Mouse (Mus musculus): ENCODE measurements around the gene Wnt6. TPM values are rescaled to one million over a fixed set of nuclear protein-coding genes. Genes with fewer than 3 reads are reported as not detected.

Wnt6 gene
- polyA plus RNA-seq, 1 experiment = not detected

DNA sequence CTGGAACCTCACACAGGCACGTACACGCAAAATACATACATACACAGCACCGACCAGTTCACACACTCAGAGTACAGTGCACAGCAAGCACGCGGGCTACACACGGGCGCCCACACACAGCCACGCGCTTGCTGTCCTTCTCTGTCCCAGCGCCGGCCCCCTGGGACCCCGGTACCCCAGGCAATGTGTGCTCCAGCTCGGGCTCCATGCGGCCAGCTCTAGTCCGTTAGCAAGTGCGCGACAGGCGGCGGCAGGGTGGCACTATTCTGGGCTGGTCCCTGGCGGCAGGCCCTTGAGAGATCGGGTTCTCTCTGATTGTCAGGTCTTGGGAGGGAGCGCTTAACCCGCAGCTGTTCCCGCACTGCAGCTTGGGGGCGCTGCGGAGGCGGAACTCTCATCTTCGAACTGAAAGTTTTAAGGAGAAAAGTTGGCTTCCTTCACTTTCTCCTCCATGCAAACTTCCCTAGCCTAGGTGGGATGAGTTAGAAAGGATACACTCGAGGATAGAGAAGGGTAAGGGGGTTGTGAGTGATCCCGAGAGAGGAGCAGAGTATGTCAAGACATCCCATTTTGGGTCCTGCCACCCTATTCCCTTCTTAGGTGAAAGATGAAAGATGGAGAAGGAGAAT lies 22.9 kb upstream of the Wnt6 start, which contains the start of gene Prkag3:
Gene Prkag3, minus strand, starts transcription at position 579 of the 629 bp plus-strand sequence.
- Histone ChIP-seq H3K27ac (ENCODE audit: control insufficient read depth, insufficient read depth, low read depth, low read length, poor library complexity) (no peak within 1 kb of the TSS; the same call in 1 of the 2 replicates), H3K4me3 (replicated peaks; ENCODE audit: control insufficient read depth, low read depth, low read length) (no peak within 1 kb of the TSS), H3K4me1 (ENCODE audit: control insufficient read depth, insufficient read depth, low read length) (peaks cover 3% of the 10 kb centered on the region; the same call in 1 of the 2 replicates)
- TF ChIP-seq CTCF (IDR thresholded peaks at IDR 0.05; ENCODE audit: control insufficient read depth, insufficient read depth, low read length) (peak; percentile 55; the same call in 1 of the 2 replicates), POLR2A (IDR thresholded peaks at IDR 0.05; ENCODE audit: borderline replicate concordance, control insufficient read depth, low read depth, low read length) (no peak)
- whole genome bisulfite sequencing = 12% methylated on average over 30 of the region's 30 CpGs

DNA sequence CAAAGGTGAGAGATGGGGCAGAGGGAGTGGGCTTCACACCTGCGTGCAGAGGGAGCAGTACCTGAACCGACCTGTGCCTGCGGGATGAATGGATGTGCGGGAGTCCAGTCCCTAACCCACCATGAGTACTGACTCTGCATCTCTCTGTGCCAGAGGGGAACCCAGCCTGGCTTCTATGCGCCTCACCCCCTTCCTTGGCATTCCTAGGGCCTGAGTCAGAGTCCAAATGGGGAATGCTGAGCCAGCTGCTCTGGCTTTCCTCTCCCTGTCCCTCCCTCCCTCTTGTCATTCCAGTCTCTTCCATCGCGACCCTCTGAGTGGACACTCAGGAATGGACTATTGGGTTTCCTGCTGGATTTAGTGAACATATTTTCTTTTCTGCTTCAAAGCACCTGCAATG lies 22.4 kb upstream of the Wnt6 start:
- Histone ChIP-seq H3K4me3 (replicated peaks; ENCODE audit: control insufficient read depth, low read depth, low read length) (no peak overlapping the region), H3K4me1 (ENCODE audit: control insufficient read depth, insufficient read depth, low read length) (peaks cover 3% of the 10 kb centered on the region; the same call in 1 of the 2 replicates), H3K27ac (ENCODE audit: control insufficient read depth, insufficient read depth, low read depth, low read length, poor library complexity) (no peak overlapping the region; the same call in 1 of the 2 replicates)
- TF ChIP-seq POLR2A (IDR thresholded peaks at IDR 0.05; ENCODE audit: borderline replicate concordance, control insufficient read depth, low read depth, low read length) (no peak), CTCF (IDR thresholded peaks at IDR 0.05; ENCODE audit: control insufficient read depth, insufficient read depth, low read length) (no peak)
- 76% methylated on average over 7 of the region's 7 CpGs for WGBS

DNA sequence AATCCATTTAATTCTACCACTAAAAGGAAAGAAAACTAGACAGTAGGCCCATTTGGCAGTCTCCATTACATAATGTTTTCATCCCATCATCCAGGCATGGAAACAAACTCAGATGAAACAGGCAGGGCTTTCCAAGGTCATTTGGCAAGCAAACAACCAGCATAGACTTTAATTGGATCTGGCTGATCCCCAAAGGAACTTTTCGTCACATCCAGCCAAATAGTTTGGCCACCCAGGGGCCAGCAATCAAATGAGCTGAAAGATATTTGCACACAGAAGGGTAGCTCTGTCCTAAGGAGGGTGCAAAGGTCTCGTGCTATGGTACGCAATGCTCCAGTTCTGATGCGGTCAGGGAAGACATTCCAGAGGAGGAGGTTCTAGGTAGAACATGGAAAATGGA lies 21.0 kb upstream of the Wnt6 start:
- WGBS = 86% methylated on average over 4 of the region's 4 CpGs
- Histone ChIP-seq H3K4me1 (ENCODE audit: control insufficient read depth, insufficient read depth, low read length) (peaks cover 3% of the 10 kb centered on the region; the same call in 1 of the 2 replicates), H3K27ac (ENCODE audit: control insufficient read depth, insufficient read depth, low read depth, low read length, poor library complexity) (no peak overlapping the region), H3K4me3 (replicated peaks; ENCODE audit: control insufficient read depth, low read depth, low read length) (no peak overlapping the region)
- TF ChIP-seq CTCF (IDR thresholded peaks at IDR 0.05; ENCODE audit: control insufficient read depth, insufficient read depth, low read length) = no peak
- no peak for TF ChIP-seq POLR2A (IDR thresholded peaks at IDR 0.05; ENCODE audit: borderline replicate concordance, control insufficient read depth, low read depth, low read length)

DNA sequence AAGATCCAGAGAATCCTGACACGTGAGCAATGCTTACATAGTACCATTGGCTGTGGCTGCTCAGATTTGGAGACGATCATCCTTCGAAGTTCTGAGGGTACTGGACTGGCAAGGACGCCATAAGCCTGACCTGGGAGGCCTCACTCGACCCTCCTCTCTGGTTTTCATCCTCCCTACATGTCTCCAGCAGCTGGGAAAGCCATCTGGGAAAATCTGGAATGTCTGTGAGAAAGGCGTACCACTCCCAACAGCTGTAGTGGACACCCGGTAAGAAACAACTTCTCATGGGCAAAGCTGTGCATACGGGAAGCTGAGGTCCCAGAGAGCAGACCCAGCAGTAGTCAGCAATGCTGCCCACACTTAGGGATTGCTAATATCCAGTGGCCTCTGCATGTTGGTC lies 19.5 kb upstream of the Wnt6 start:
- WGBS = 85% methylated on average over 8 of the region's 8 CpGs
- TF ChIP-seq POLR2A (IDR thresholded peaks at IDR 0.05; ENCODE audit: borderline replicate concordance, control insufficient read depth, low read depth, low read length) (no peak), CTCF (IDR thresholded peaks at IDR 0.05; ENCODE audit: control insufficient read depth, insufficient read depth, low read length) (no peak)
- no peak overlapping the region for H3K27ac ChIP-seq (ENCODE audit: control insufficient read depth, insufficient read depth, low read depth, low read length, poor library complexity)
- H3K4me1 ChIP-seq (ENCODE audit: control insufficient read depth, insufficient read depth, low read length) = peaks cover 3% of the 10 kb centered on the region; the same call in 1 of the 2 replicates
- H3K4me3 ChIP-seq (replicated peaks; ENCODE audit: control insufficient read depth, low read depth, low read length) = no peak overlapping the region

DNA sequence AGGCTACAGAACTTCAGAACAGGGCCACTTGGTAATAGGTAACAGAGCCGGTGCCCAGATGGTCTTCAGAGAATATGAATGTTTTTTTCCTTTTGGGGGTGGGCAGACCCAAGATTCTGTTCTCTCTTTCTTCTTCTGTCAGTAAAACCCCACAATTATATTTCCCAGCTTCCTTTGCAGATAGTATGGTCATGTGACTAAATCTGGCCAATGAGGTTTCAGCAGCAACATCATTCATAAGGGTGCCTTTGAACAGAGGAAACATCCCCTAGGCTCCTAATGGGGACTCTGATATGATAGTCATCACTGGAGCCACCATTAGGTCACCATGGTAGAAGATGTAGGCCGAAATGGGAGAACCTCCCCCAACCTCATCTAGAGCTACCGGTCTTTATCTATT lies 18.9 kb upstream of the Wnt6 start:
- 86% methylated on average over 3 of the region's 3 CpGs for WGBS
- H3K4me1 ChIP-seq (ENCODE audit: control insufficient read depth, insufficient read depth, low read length) = peaks cover 3% of the 10 kb centered on the region; the same call in 1 of the 2 replicates
- no peak overlapping the region for H3K27ac ChIP-seq (ENCODE audit: control insufficient read depth, insufficient read depth, low read depth, low read length, poor library complexity)
- H3K4me3 ChIP-seq (replicated peaks; ENCODE audit: control insufficient read depth, low read depth, low read length) = no peak overlapping the region
- TF ChIP-seq CTCF (IDR thresholded peaks at IDR 0.05; ENCODE audit: control insufficient read depth, insufficient read depth, low read length) (no peak), POLR2A (IDR thresholded peaks at IDR 0.05; ENCODE audit: borderline replicate concordance, control insufficient read depth, low read depth, low read length) (no peak)

DNA sequence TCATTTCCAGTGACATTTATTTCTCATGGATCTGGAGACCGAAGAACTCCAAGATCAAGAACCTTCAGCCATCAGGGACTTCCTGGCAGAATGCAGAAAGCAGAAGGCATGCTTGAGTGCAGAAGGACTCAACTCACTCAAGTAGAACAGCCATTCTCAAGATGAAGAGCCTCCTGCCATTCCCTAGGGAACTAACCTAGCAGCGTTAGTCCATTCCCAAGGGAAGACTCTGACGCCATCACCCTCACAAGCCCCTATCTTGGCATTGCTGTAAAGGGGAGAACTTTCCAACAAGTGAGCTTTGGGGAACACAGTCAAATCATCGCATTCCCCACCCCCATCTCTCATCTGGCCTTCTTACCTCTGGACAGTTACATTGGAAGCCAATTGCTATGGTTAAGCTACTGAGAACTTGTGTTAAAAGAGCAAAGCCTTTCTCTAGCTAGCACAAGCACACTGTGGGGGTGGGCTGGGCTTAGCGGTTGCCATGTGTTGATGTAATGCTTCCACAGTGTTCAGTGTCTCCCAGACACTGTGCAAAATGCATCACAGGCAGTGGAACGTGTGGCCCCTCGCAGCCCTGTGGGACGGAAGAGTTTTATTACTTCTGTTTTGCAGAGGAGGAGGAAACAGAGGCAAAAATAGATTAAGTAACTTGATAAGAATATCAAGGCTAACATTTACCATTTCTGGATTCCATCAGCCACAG lies 18.3 kb upstream of the Wnt6 start:
- TF ChIP-seq POLR2A (IDR thresholded peaks at IDR 0.05; ENCODE audit: borderline replicate concordance, control insufficient read depth, low read depth, low read length) (no peak), CTCF (IDR thresholded peaks at IDR 0.05; ENCODE audit: control insufficient read depth, insufficient read depth, low read length) (no peak)
- WGBS = 43% methylated on average over 8 of the region's 8 CpGs
- H3K4me3 ChIP-seq (replicated peaks; ENCODE audit: control insufficient read depth, low read depth, low read length) = no peak overlapping the region
- H3K4me1 ChIP-seq (ENCODE audit: control insufficient read depth, insufficient read depth, low read length) = peaks cover 3% of the 10 kb centered on the region; the same call in 1 of the 2 replicates
- no peak overlapping the region for H3K27ac ChIP-seq (ENCODE audit: control insufficient read depth, insufficient read depth, low read depth, low read length, poor library complexity)

DNA sequence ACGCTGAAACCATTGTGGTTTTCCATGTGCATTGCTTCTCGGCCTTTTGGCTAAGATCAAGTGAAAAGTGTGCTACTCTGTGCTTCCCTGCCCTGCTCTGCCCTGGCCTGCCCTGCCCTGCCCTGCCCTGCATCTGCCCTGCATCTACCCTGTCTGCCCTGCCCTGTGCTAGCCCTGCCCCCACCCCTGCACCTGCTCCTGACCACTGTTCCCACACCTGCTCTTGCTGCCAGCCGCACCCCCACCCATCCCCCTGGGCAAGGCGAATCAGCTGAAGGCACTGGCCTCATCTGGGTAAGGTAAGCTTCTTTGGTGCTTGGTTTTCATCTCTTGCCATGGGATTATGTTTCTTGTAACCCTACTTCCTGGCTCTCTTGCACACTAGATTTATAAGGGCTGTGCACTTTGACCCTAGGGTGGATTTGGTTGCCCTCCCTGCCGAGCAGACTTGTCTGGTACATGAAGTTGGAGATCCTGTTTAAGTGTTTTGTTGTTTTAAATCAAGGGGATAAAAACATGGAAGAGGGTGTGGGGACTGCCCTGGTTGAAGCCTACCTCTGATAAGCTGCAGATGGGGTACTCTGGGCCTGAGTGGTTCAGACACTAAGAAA lies 17.4 kb upstream of the Wnt6 start:
- Histone ChIP-seq H3K27ac (ENCODE audit: control insufficient read depth, insufficient read depth, low read depth, low read length, poor library complexity) (no peak overlapping the region), H3K4me1 (ENCODE audit: control insufficient read depth, insufficient read depth, low read length) (peaks cover 3% of the 10 kb centered on the region; the same call in 1 of the 2 replicates), H3K4me3 (replicated peaks; ENCODE audit: control insufficient read depth, low read depth, low read length) (no peak overlapping the region)
- TF ChIP-seq POLR2A (IDR thresholded peaks at IDR 0.05; ENCODE audit: borderline replicate concordance, control insufficient read depth, low read depth, low read length) (no peak), CTCF (IDR thresholded peaks at IDR 0.05; ENCODE audit: control insufficient read depth, insufficient read depth, low read length) (no peak)
- WGBS = 37% methylated on average over 5 of the region's 5 CpGs

DNA sequence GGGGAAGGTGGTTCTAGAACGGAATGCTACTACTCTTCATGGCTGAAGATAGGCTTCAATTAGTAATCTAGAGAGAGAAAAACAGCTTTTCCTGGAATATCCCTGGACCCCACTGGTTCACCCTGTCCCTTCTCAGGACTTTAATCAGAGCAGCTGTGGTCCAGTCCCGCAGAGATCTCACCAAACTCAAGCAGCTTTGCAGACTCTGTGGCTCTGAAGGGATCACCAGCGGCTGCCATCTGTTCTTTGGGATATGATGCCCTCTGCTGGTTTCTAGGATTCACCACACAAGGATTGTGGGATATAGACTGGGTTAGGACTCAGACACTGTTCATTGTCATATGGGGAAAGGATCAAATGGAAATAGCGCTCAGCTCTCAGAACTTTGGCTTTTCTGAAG lies 11.9 kb upstream of the Wnt6 start:
- Histone ChIP-seq H3K4me3 (replicated peaks; ENCODE audit: control insufficient read depth, low read depth, low read length) (no peak overlapping the region), H3K4me1 (ENCODE audit: control insufficient read depth, insufficient read depth, low read length) (no peaks in the 10 kb centered on the region), H3K27ac (ENCODE audit: control insufficient read depth, insufficient read depth, low read depth, low read length, poor library complexity) (no peak overlapping the region)
- TF ChIP-seq CTCF (IDR thresholded peaks at IDR 0.05; ENCODE audit: control insufficient read depth, insufficient read depth, low read length) (0 out of 2 replicates have a peak, but pooled peaks have one; percentile 24), POLR2A (IDR thresholded peaks at IDR 0.05; ENCODE audit: borderline replicate concordance, control insufficient read depth, low read depth, low read length) (no peak)
- WGBS = 32% methylated on average over 4 of the region's 4 CpGs

Measured in bone marrow, adult 2 months (tissue).